Mouse (Mus musculus) subcutaneous adipose tissue, adult 2 months (tissue): ENCODE measurements around the gene Ccr9. TPM values are rescaled to one million over a fixed set of nuclear protein-coding genes. Genes with fewer than 3 reads are reported as not detected.

Experiments
- polyA plus RNA-seq: library from polyadenylated mRNA; depleted of rRNA; stranded (reverse); fragments of >200 nt; gene quantifications from 2 replicates; pipeline ENCODE4 v1.2.3, GENCODE M21; 2012; ENCODE audit warnings: low replicate concordance; rRNA removed

The Ccr9 gene
- 0.27 and 0.42 TPM in 2 replicates for polyA plus RNA-seq

DNA sequence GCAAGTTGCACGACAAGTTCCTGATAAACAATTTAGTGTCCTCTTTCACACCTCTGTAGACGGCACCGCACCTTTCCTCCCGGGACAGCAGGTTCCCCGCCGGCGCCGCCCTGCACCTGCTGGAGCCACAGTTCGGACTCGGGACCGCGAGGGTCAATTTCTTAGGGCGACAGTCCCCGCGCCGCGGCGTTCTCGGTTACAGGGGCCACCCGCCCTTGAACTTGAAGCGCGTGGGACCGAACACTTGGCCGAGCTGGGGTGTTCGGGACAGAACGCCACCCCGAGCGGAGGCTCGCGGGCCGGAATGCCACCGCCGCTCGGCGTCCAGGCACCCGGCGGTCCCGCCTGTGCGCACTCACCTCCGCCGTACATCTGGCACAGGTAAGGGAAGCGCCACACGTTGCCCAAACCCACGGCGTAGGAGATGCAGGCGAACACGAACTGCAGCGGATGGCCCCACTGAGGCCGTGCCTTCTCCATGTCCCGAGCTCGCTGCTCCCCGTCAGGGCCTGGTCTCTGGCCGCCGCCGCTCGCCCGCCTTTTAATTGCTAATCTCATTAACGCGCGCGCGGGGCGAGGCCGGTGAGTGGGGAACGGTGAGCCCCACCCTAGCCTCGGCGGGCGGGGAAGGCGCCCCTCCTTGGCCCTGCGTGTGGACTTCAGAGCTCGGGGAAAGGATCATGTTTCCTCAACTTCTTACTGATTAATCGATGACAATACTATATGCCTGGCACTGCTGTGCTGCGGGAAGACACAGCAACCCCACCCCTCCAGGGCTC, at the start of gene Ccr9, which contains the start of gene Slc6a20a:
Ccr9 (plus strand) TSS at position 113 of the 779 bp plus-strand sequence.
Slc6a20a (minus strand) TSS at position 559 of the 779 bp plus-strand sequence.

DNA sequence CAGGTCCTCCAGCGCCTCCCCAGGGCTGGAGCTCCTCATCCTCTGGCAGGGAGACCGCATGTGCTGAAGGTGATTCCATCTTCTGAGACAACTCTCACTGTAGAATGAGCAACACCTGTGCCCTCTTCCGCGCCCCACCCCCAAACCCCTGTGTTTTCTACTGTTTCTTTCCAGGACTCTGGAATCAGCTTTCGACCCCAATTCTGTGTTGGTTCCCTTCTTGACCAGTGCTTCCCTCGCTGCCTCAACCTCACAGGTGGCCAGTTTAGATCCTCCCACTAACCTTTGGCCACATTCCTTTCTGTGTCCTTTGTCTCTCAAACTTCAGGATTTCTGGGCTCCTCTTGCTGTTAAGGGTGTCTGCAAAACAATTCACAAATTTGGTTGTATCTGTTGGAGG, 46.0 kb upstream of the Ccr9 start, which contains the start of gene Slc6a20b:
Slc6a20b (minus strand) TSS at position 285 of the 400 bp plus-strand sequence.

DNA sequence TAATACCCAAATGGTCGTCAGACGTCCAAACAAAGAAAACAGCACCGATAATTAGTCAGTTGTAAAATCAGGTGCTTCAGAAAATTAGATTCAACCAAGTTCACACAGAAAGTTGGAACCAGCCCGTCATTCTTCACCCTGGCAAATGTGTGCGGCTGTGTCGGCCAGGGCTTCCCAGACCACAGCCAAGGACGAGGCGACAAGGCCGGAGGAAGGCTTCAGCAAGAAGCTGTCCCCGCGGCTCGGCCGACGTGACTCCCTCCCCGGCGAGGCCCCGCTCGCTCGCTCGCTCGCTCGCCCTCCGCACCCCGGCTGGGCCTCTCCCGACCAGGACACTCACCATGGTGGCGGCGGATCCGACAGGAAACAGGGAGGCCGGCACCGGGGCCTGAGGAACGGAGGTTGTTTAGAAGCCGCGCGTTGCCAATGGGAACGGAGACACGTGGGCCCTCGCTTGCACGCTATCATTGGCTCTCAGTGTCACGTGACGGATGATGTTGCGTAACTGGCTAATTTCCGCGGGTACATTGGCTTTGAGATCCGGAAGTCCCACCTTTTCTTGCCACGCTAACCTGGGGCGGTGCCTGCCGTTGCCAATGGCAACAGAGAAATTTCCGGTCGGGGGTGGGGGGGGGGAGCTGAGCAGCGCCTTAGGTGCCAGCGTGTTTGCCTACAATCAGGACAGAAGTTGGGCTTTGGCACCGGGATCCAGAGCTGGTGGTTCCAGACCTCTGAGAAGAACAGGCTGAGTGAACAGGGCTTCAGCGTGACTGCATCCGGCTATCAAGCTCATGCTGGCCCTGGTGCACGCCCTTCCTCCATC, 39.2 kb downstream of the Ccr9 start, which contains the start of gene Lztfl1:
Lztfl1 (minus strand) TSS at position 512 of the 823 bp plus-strand sequence.

DNA sequence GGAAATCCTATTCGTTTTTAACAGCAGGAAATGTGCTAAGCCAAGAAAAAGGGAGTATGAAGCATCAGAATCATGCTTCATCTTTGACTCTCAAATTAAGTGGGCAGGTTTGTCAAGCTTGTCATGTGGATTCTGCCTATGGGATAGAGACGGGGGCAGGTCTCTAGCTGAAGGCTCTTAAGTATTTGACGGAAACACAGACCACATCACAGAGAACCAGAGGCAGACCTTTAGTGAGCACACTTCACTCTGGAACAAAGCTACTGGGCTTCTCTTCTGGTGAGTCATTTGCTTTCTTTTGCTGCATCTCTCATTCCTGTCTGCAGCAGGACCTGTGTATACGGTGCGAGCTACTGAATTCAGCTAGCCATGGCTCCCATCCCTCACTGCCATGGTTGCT, 128.0 kb downstream of the Ccr9 start, which contains the start of gene Cxcr6:
Cxcr6 (plus strand) TSS at position 209 of the 400 bp plus-strand sequence.

Other genes with a start within 250 kb of the Ccr9 start
- gene Limd1, start 199.7 kb upstream of the Ccr9 start, polyA plus RNA-seq, result 56.9 and 75.0 TPM in 2 replicates
- 12.2 and 15.9 TPM in 2 replicates for gene Sacm1l, start 148.7 kb upstream of the Ccr9 start, polyA plus RNA-seq
- 0.01 and 0.03 TPM in 2 replicates for gene Slc6a20b, start 45.9 kb upstream of the Ccr9 start, polyA plus RNA-seq
- gene Slc6a20a, start 446 bp downstream of the Ccr9 start, polyA plus RNA-seq, result not detected in 2 replicates
- 4.2 and 5.2 TPM in 2 replicates for gene Lztfl1, start 39.3 kb downstream of the Ccr9 start, polyA plus RNA-seq
- 0.92 and 1.7 TPM in 2 replicates for gene Cxcr6, start 128.0 kb downstream of the Ccr9 start, polyA plus RNA-seq
- 8.9 and 15.0 TPM in 2 replicates for gene Fyco1, start 173.5 kb downstream of the Ccr9 start, polyA plus RNA-seq
- 0.40 and 1.3 TPM in 2 replicates for gene Xcr1, start 183.6 kb downstream of the Ccr9 start, polyA plus RNA-seq